Mouse (Mus musculus) intestine, embryonic 16.5 days (tissue): ENCODE data around the gene Tapbpl. TPM values are rescaled to one million over a fixed set of nuclear protein-coding genes. Genes with fewer than 3 reads are reported as not detected.

Experiments
- ATAC-seq: fragments of 200-750 bp; cut with Nextera tagmentation; 2 replicates; pipeline ENCODE4 v1.8.0; 2017; ENCODE audit warnings: moderate TSS enrichment, moderate library complexity
- H3K27ac ChIP-seq: fragments of 300-500 bp; sonication (generic); 2 replicates; pipeline ENCODE4 v1.5.1; 2014; ENCODE audit warnings: mild to moderate bottlenecking, low read length
- H3K27me3 ChIP-seq: fragments of 300-500 bp; sonication (generic); replicated peaks from 2 replicates; pipeline ENCODE4 v1.6.1; 2014; ENCODE audit warnings: low read length, control low read depth, mixed read lengths; ENCODE audit not compliant: control insufficient read depth, insufficient read depth
- H3K36me3 ChIP-seq: fragments of 300-500 bp; sonication (generic); 2 replicates; pipeline ENCODE4 v1.6.1; 2014; ENCODE audit warnings: low read length, control low read depth; ENCODE audit not compliant: control insufficient read depth, insufficient read depth
- H3K4me1 ChIP-seq: fragments of 300-500 bp; sonication (generic); 2 replicates; pipeline ENCODE4 v1.6.1; 2014; ENCODE audit warnings: low read length, control low read depth, mixed read lengths; ENCODE audit not compliant: control insufficient read depth, insufficient read depth
- H3K4me2 ChIP-seq: fragments of 300-500 bp; sonication (generic); 2 replicates; pipeline ENCODE4 v1.6.1; 2014; ENCODE audit warnings: low read depth, low read length, control low read depth
- H3K4me3 ChIP-seq: fragments of 300-500 bp; sonication (generic); 2 replicates; pipeline ENCODE4 v1.5.1; 2014; ENCODE audit warnings: mild to moderate bottlenecking, low read length
- H3K9ac ChIP-seq: fragments of 300-500 bp; sonication (generic); 2 replicates; pipeline ENCODE4 v1.6.1; 2014; ENCODE audit warnings: low read depth, low read length
- H3K9me3 ChIP-seq: fragments of 300-500 bp; sonication (generic); 2 replicates; pipeline ENCODE4 v1.6.1; 2016; ENCODE audit warnings: low read length, control low read depth; ENCODE audit not compliant: control insufficient read depth
- WGBS: fragments of 180-500 bp; shearing (Covaris S2); extraction: QIAGEN DNeasy Blood & Tissue Kit; methylation state at CpG from one replicate; pipeline ENCODE4 v1.1.7; 2014; 5-methylcytosine and 5-hydroxymethylcytosine counted together
- polyA plus RNA-seq: library from polyadenylated mRNA; unstranded; fragments of >200 nt; fragmentation: Nextera tagmentation; extraction: Ambion mirVana; gene quantifications from 2 replicates; pipeline ENCODE4 v1.2.1, GENCODE M21; 2015

Tapbpl gene
- polyA plus RNA-seq, 1 experiment from 2014 or later = 13.3 TPM

GRCm38 (mm10) chr6:125232516-125232915, 856 bp upstream of the Tapbpl start:
- Histone ChIP-seq H3K27ac (no peak overlapping the region), H3K36me3 (no peaks in the 10 kb centered on the region), H3K9me3 (no peaks in the 10 kb centered on the region), H3K4me3 (no peak overlapping the region), H3K4me1 (peaks cover 8% of the 10 kb centered on the region), H3K9ac (no peak overlapping the region), H3K27me3 (no peaks in the 10 kb centered on the region), H3K4me2 (no peak overlapping the region)
- no peak for ATAC-seq
- 70% methylated on average over 6 of the region's 6 CpGs for WGBS

GRCm38 (mm10) chr6:125232045-125232437, 381 bp upstream of the Tapbpl start:
- Histone ChIP-seq H3K4me3 (peak overlapping the region; percentile 61), H3K9me3 (no peaks in the 10 kb centered on the region), H3K9ac (peak overlapping the region; percentile 86), H3K4me2 (peak overlapping the region; percentile 83), H3K4me1 (peaks cover 8% of the 10 kb centered on the region), H3K36me3 (no peaks in the 10 kb centered on the region), H3K27ac (peak overlapping the region; percentile 92), H3K27me3 (no peaks in the 10 kb centered on the region)
- WGBS = 46% methylated on average over 4 of the region's 4 CpGs
- ATAC-seq = peak; percentile 31

- no peak for ATAC-seq
- 60% methylated on average over 9 of the region's 9 CpGs for WGBS
- Histone ChIP-seq H3K4me2 (peak overlapping the region; percentile 83; the same call in 1 of the 2 replicates), H3K27me3 (no peaks in the 10 kb centered on the region), H3K27ac (no peak overlapping the region; the same call in 1 of the 2 replicates), H3K9ac (peak overlapping the region; percentile 26; the same call in 1 of the 2 replicates), H3K36me3 (no peaks in the 10 kb centered on the region), H3K4me1 (peaks cover 8% of the 10 kb centered on the region), H3K4me3 (no peak overlapping the region), H3K9me3 (no peaks in the 10 kb centered on the region)
These were observed 1.1 kb downstream of the Tapbpl start for GRCm38 (mm10) chr6:125230571-125230970.

- H3K4me3 ChIP-seq = no peak overlapping the region
- H3K27me3 ChIP-seq = no peaks in the 10 kb centered on the region
- H3K9ac ChIP-seq = no peak overlapping the region
- no peaks in the 10 kb centered on the region for H3K9me3 ChIP-seq
- H3K4me2 ChIP-seq = no peak overlapping the region
- H3K4me1 ChIP-seq = no peaks in the 10 kb centered on the region
- no peaks in the 10 kb centered on the region for H3K36me3 ChIP-seq
- H3K27ac ChIP-seq = no peak overlapping the region
- ATAC-seq = no peak
- WGBS = 85% methylated on average over 5 of the region's 5 CpGs
These were observed 6.0 kb downstream of the Tapbpl start for GRCm38 (mm10) chr6:125225518-125226115.

GRCm38 (mm10) chr6:125222577-125222976, 9.1 kb downstream of the Tapbpl start:
- Histone ChIP-seq H3K9me3 (no peaks in the 10 kb centered on the region), H3K27ac (no peak overlapping the region), H3K4me1 (no peaks in the 10 kb centered on the region), H3K4me3 (no peak overlapping the region), H3K4me2 (no peak overlapping the region), H3K9ac (no peak overlapping the region), H3K36me3 (no peaks in the 10 kb centered on the region), H3K27me3 (no peaks in the 10 kb centered on the region)
- no peak for ATAC-seq
- 76% methylated on average over 3 of the region's 3 CpGs for WGBS

GRCm38 (mm10) chr6:125222146-125222545, 9.5 kb downstream of the Tapbpl start:
- no peak overlapping the region for H3K4me3 ChIP-seq
- no peak overlapping the region for H3K4me2 ChIP-seq
- WGBS = 71% methylated on average over 2 of the region's 2 CpGs
- H3K9me3 ChIP-seq = no peaks in the 10 kb centered on the region
- H3K4me1 ChIP-seq = no peaks in the 10 kb centered on the region
- H3K27ac ChIP-seq = no peak overlapping the region
- H3K36me3 ChIP-seq = no peaks in the 10 kb centered on the region
- no peak overlapping the region for H3K9ac ChIP-seq
- no peaks in the 10 kb centered on the region for H3K27me3 ChIP-seq
- ATAC-seq = no peak

GRCm38 (mm10) chr6:125221115-125221745, 10.4 kb downstream of the Tapbpl start:
- H3K9ac ChIP-seq = no peak overlapping the region
- no peak overlapping the region for H3K27ac ChIP-seq
- WGBS = 87% methylated on average over 20 of the region's 20 CpGs
- H3K4me2 ChIP-seq = no peak overlapping the region
- no peaks in the 10 kb centered on the region for H3K36me3 ChIP-seq
- no peak overlapping the region for H3K4me3 ChIP-seq
- ATAC-seq = no peak
- no peaks in the 10 kb centered on the region for H3K27me3 ChIP-seq
- no peaks in the 10 kb centered on the region for H3K9me3 ChIP-seq
- H3K4me1 ChIP-seq = 0 out of 2 replicates have a peak, but pooled peaks cover 3% of the 10 kb centered on the region

GRCm38 (mm10) chr6:125218963-125219362, 12.7 kb downstream of the Tapbpl start:
- no peak overlapping the region for H3K27ac ChIP-seq
- H3K36me3 ChIP-seq = no peaks in the 10 kb centered on the region
- H3K9me3 ChIP-seq = no peaks in the 10 kb centered on the region
- 74% methylated on average over 4 of the region's 4 CpGs for WGBS
- H3K4me3 ChIP-seq = no peak overlapping the region
- no peak for ATAC-seq
- H3K4me2 ChIP-seq = no peak overlapping the region
- 0 out of 2 replicates have a peak, but pooled peaks cover 3% of the 10 kb centered on the region for H3K4me1 ChIP-seq
- no peaks in the 10 kb centered on the region for H3K27me3 ChIP-seq
- H3K9ac ChIP-seq = no peak overlapping the region

GRCm38 (mm10) chr6:125217899-125218298, 13.8 kb downstream of the Tapbpl start:
- Histone ChIP-seq H3K9ac (no peak overlapping the region), H3K36me3 (no peaks in the 10 kb centered on the region), H3K4me3 (no peak overlapping the region), H3K9me3 (no peaks in the 10 kb centered on the region), H3K27ac (no peak overlapping the region), H3K4me2 (no peak overlapping the region), H3K4me1 (0 out of 2 replicates have a peak, but pooled peaks cover 3% of the 10 kb centered on the region), H3K27me3 (peaks cover 3% of the 10 kb centered on the region; the same call in 1 of the 2 replicates)
- WGBS = 83% methylated on average over 11 of the region's 11 CpGs
- no peak for ATAC-seq
